Mouse (Mus musculus): Measurements from ENCODE around the gene Rtn3. TPM values are rescaled to one million over a fixed set of nuclear protein-coding genes. Genes with fewer than 3 reads are reported as not detected.
"Not testable (repeated sequence)": the region's sequence is repeated elsewhere in the genome, so short reads cannot be mapped to it uniquely, and the experiment has no call there.

Gene Rtn3
- polyA plus RNA-seq, 1 experiment, result 857 TPM

- Histone ChIP-seq H3K4me1 (ENCODE audit: control insufficient read depth, insufficient read depth, low read length) (peaks cover 3% of the 10 kb centered on the region), H3K27ac (ENCODE audit: insufficient read depth, low read length) (no peak overlapping the region), H3K4me3 (ENCODE audit: insufficient read depth, low read length) (peak overlapping the region; percentile 55; the same call in 1 of the 2 replicates)
- no peak for TF ChIP-seq POLR2A (IDR thresholded peaks at IDR 0.05; ENCODE audit: extremely low read depth, insufficient read depth, low read length)
- TF ChIP-seq CTCF (IDR thresholded peaks at IDR 0.05; ENCODE audit: extremely low read depth, insufficient read depth, low read length), result no peak
Observed at GRCm38 (mm10) chr19:7419134-7419533, 63.9 kb downstream of the Rtn3 start.

GRCm38 (mm10) chr19:7417911-7418849 is 64.9 kb downstream of the Rtn3 start:
- TF ChIP-seq POLR2A (IDR thresholded peaks at IDR 0.05; ENCODE audit: extremely low read depth, insufficient read depth, low read length) (no peak), CTCF (IDR thresholded peaks at IDR 0.05; ENCODE audit: extremely low read depth, insufficient read depth, low read length) (peak; percentile 30)
- H3K4me1 ChIP-seq (ENCODE audit: control insufficient read depth, insufficient read depth, low read length), result peaks cover 3% of the 10 kb centered on the region

GRCm38 (mm10) chr19:7416834-7417735 is 66.0 kb downstream of the Rtn3 start, which contains the start of gene 2700081O15Rik:
Gene 2700081O15Rik, plus strand, starts transcription at chr19:7417625.
- Histone ChIP-seq H3K27ac (ENCODE audit: insufficient read depth, low read length) (peak within 1 kb of the TSS; percentile 17; the same call in 1 of the 2 replicates), H3K4me3 (ENCODE audit: insufficient read depth, low read length) (peak within 1 kb of the TSS; percentile 55), H3K4me1 (ENCODE audit: control insufficient read depth, insufficient read depth, low read length) (peaks cover 3% of the 10 kb centered on the region)
- TF ChIP-seq CTCF (IDR thresholded peaks at IDR 0.05; ENCODE audit: extremely low read depth, insufficient read depth, low read length) (no peak), POLR2A (IDR thresholded peaks at IDR 0.05; ENCODE audit: extremely low read depth, insufficient read depth, low read length) (no peak)

More at GRCm38 (mm10) chr19:7417911-7418849, 64.9 kb downstream of the Rtn3 start:
- Histone ChIP-seq H3K27ac (ENCODE audit: insufficient read depth, low read length) (no peak overlapping the region), H3K4me3 (ENCODE audit: insufficient read depth, low read length) (peak overlapping the region; percentile 55)

- H3K4me1 ChIP-seq (ENCODE audit: control insufficient read depth, insufficient read depth, low read length), result peaks cover 3% of the 10 kb centered on the region
- TF ChIP-seq POLR2A (IDR thresholded peaks at IDR 0.05; ENCODE audit: extremely low read depth, insufficient read depth, low read length) (no peak), CTCF (IDR thresholded peaks at IDR 0.05; ENCODE audit: extremely low read depth, insufficient read depth, low read length) (no peak)
- no peak overlapping the region for H3K27ac ChIP-seq (ENCODE audit: insufficient read depth, low read length)
Observed at GRCm38 (mm10) chr19:7415916-7416833, 66.9 kb downstream of the Rtn3 start.

GRCm38 (mm10) chr19:7412361-7412760 is 70.7 kb downstream of the Rtn3 start:
- TF ChIP-seq POLR2A (IDR thresholded peaks at IDR 0.05; ENCODE audit: extremely low read depth, insufficient read depth, low read length), result no peak
- TF ChIP-seq CTCF (IDR thresholded peaks at IDR 0.05; ENCODE audit: extremely low read depth, insufficient read depth, low read length), result no peak
- H3K4me3 ChIP-seq (ENCODE audit: insufficient read depth, low read length), result no peak overlapping the region
- no peak overlapping the region for H3K27ac ChIP-seq (ENCODE audit: insufficient read depth, low read length)
- no peaks in the 10 kb centered on the region for H3K4me1 ChIP-seq (ENCODE audit: control insufficient read depth, insufficient read depth, low read length)

More at GRCm38 (mm10) chr19:7415916-7416833, 66.9 kb downstream of the Rtn3 start:
- peak overlapping the region; percentile 55 for H3K4me3 ChIP-seq (ENCODE audit: insufficient read depth, low read length)

- Histone ChIP-seq H3K4me1 (ENCODE audit: control insufficient read depth, insufficient read depth, low read length) (no peaks in the 10 kb centered on the region), H3K4me3 (ENCODE audit: insufficient read depth, low read length) (no peak overlapping the region), H3K27ac (ENCODE audit: insufficient read depth, low read length) (no peak overlapping the region)
- TF ChIP-seq POLR2A (IDR thresholded peaks at IDR 0.05; ENCODE audit: extremely low read depth, insufficient read depth, low read length) (no peak), CTCF (IDR thresholded peaks at IDR 0.05; ENCODE audit: extremely low read depth, insufficient read depth, low read length) (no peak)
Observed at GRCm38 (mm10) chr19:7404623-7405229, 78.4 kb downstream of the Rtn3 start.

GRCm38 (mm10) chr19:7400635-7401034 is 82.4 kb downstream of the Rtn3 start:
- Histone ChIP-seq H3K27ac (ENCODE audit: insufficient read depth, low read length) (no peak overlapping the region), H3K4me3 (ENCODE audit: insufficient read depth, low read length) (no peak overlapping the region), H3K4me1 (ENCODE audit: control insufficient read depth, insufficient read depth, low read length) (no peaks in the 10 kb centered on the region)
- no peak for TF ChIP-seq CTCF (IDR thresholded peaks at IDR 0.05; ENCODE audit: extremely low read depth, insufficient read depth, low read length)
- TF ChIP-seq POLR2A (IDR thresholded peaks at IDR 0.05; ENCODE audit: extremely low read depth, insufficient read depth, low read length), result no peak

- not testable (repeated sequence) for H3K4me1 ChIP-seq (ENCODE audit: control insufficient read depth, insufficient read depth, low read length); H3K4me3 ChIP-seq (ENCODE audit: insufficient read depth, low read length); H3K27ac ChIP-seq (ENCODE audit: insufficient read depth, low read length)
Observed at GRCm38 (mm10) chr19:7398898-7399297, 84.2 kb downstream of the Rtn3 start.

Data from cortical plate, adult 2 months (tissue).